Mouse (Mus musculus) ES-E14 (cell line): ENCODE measurements around the gene Mob3b.

Experiments
- CHD2 ChIP-seq: IDR thresholded peaks from 2 replicates; pipeline ENCODE4 v1.6.1; 2014; ENCODE audit warnings: mild to moderate bottlenecking, low read depth, low read length, inconsistent platforms
- ZNF384 ChIP-seq: IDR thresholded peaks from 2 replicates; pipeline ENCODE4 v1.6.1; 2012; ENCODE audit warnings: low read depth, low read length, inconsistent platforms

- TF ChIP-seq CHD2 (no peak), ZNF384 (no peak)
Measured at GRCm38 (mm10) chr4:35003550-35004326, 153.5 kb downstream of the Mob3b start.
